Mouse (Mus musculus) embryonic fibroblast, embryonic 13.5 days (primary cell): ENCODE results near the gene Rpl27a.

ENCODE experiments used
- CTCF ChIP-seq: IDR thresholded peaks from 2 replicates; pipeline ENCODE4 v1.5.1; 2011; ENCODE audit warnings: mild to moderate bottlenecking, control low read depth, low read length, moderate library complexity, borderline replicate concordance; ENCODE audit not compliant: insufficient read depth
- POLR2A ChIP-seq: IDR thresholded peaks from 2 replicates; pipeline ENCODE4 v1.6.1; 2011; ENCODE audit warnings: low read depth, mild to moderate bottlenecking, control low read depth, low read length, moderate library complexity

- TF ChIP-seq POLR2A = no peak
- TF ChIP-seq CTCF = no peak
Measured at GRCm38 (mm10) chr7:109540902-109541301, 22.0 kb downstream of the Rpl27a start.
